Mouse (Mus musculus): ENCODE results near the gene Mvb12b. TPM values are rescaled to one million over a fixed set of nuclear protein-coding genes. Genes with fewer than 3 reads are reported as not detected.

Gene Mvb12b
- total RNA-seq, 2 experiments from 2014 or later = 25.2 to 27.4 TPM

GRCm38 (mm10) chr2:33789279-33789678 is 98.5 kb downstream of the Mvb12b start:
- no peak for DNase-seq
- intact Hi-C loops (cut with DNase I) = no loop called here

GRCm38 (mm10) chr2:33788851-33789250 is 98.9 kb downstream of the Mvb12b start:
- intact Hi-C loops (cut with DNase I) = no loop called here
- DNase-seq = no peak

GRCm38 (mm10) chr2:33788131-33788530 is 99.6 kb downstream of the Mvb12b start:
- intact Hi-C loops (cut with DNase I) = no loop called here
- no peak for DNase-seq

GRCm38 (mm10) chr2:33786064-33786463 is 101.7 kb downstream of the Mvb12b start:
- intact Hi-C loops (cut with DNase I) = no loop called here
- DNase-seq = no peak

GRCm38 (mm10) chr2:33785596-33785995 is 102.2 kb downstream of the Mvb12b start:
- intact Hi-C loops (cut with DNase I) = no loop called here
- no peak for DNase-seq

GRCm38 (mm10) chr2:33784721-33785120 is 103.0 kb downstream of the Mvb12b start:
- DNase-seq = no peak
- intact Hi-C loops (cut with DNase I) = no loop called here

GRCm38 (mm10) chr2:33783419-33783818 is 104.3 kb downstream of the Mvb12b start:
- no peak for DNase-seq
- intact Hi-C loops (cut with DNase I) = no loop called here

GRCm38 (mm10) chr2:33781655-33782400 is 105.9 kb downstream of the Mvb12b start:
- no peak for DNase-seq
- intact Hi-C loops (cut with DNase I) = no loop called here

- intact Hi-C loops (cut with DNase I) = no loop called here
- DNase-seq = no peak
Measured at GRCm38 (mm10) chr2:33778466-33778865, 109.3 kb downstream of the Mvb12b start.

GRCm38 (mm10) chr2:33777051-33777450 is 110.7 kb downstream of the Mvb12b start:
- intact Hi-C loops (cut with DNase I) = no loop called here
- no peak for DNase-seq

GRCm38 (mm10) chr2:33774884-33775283 is 112.9 kb downstream of the Mvb12b start:
- no peak for DNase-seq
- intact Hi-C loops (cut with DNase I) = no loop called here

- intact Hi-C loops (cut with DNase I) = no loop called here
- no peak for DNase-seq
Measured at GRCm38 (mm10) chr2:33774106-33774505, 113.6 kb downstream of the Mvb12b start.

- intact Hi-C loops (cut with DNase I) = no loop called here
- DNase-seq = peak in 1 of 2 experiments; percentile 17
Measured at GRCm38 (mm10) chr2:33772439-33772838, 115.3 kb downstream of the Mvb12b start.

- intact Hi-C loops (cut with DNase I) = no loop called here
- no peak for DNase-seq
Measured at GRCm38 (mm10) chr2:33771388-33771787, 116.4 kb downstream of the Mvb12b start.

GRCm38 (mm10) chr2:33770526-33771130 is 117.1 kb downstream of the Mvb12b start:
- DNase-seq = no peak
- intact Hi-C loops (cut with DNase I) = no loop called here

GRCm38 (mm10) chr2:33764476-33764875 is 123.3 kb downstream of the Mvb12b start:
- no peak for DNase-seq
- intact Hi-C loops (cut with DNase I) = no loop called here

GRCm38 (mm10) chr2:33762210-33762609 is 125.5 kb downstream of the Mvb12b start:
- no peak for DNase-seq
- intact Hi-C loops (cut with DNase I) = no loop called here

GRCm38 (mm10) chr2:33760571-33760991 is 127.2 kb downstream of the Mvb12b start:
- no peak for DNase-seq
- intact Hi-C loops (cut with DNase I) = no loop called here

- DNase-seq = no peak
- intact Hi-C loops (cut with DNase I) = no loop called here
Measured at GRCm38 (mm10) chr2:33759447-33759846, 128.3 kb downstream of the Mvb12b start.

- intact Hi-C loops (cut with DNase I) = no loop called here
- DNase-seq = no peak
Measured at GRCm38 (mm10) chr2:33755633-33756020, 132.1 kb downstream of the Mvb12b start.

- no peak for DNase-seq
- intact Hi-C loops (cut with DNase I) = no loop called here
Measured at GRCm38 (mm10) chr2:33754980-33755632, 132.6 kb downstream of the Mvb12b start.

- no peak for DNase-seq
- intact Hi-C loops (cut with DNase I) = no loop called here
Measured at GRCm38 (mm10) chr2:33754317-33754633, 133.5 kb downstream of the Mvb12b start.
